Mouse (Mus musculus): ENCODE measurements around the gene Gdnf. TPM values are rescaled to one million over a fixed set of nuclear protein-coding genes. Genes with fewer than 3 reads are reported as not detected.

Gdnf gene
- polyA plus RNA-seq, 1 experiment from 2014 or later, result 0.17 TPM

- 4% methylated on average over 13 of the region's 13 CpGs for WGBS
- Histone ChIP-seq H3K4me3 (peak overlapping the region; percentile 50), H3K9me3 (no peaks in the 10 kb centered on the region), H3K9ac (peak overlapping the region; percentile 61; the same call in 1 of the 2 replicates), H3K4me1 (peaks cover 53% of the 10 kb centered on the region), H3K36me3 (no peaks in the 10 kb centered on the region), H3K27me3 (replicated peaks) (peaks cover 99% of the 10 kb centered on the region), H3K4me2 (peak overlapping the region; percentile 79), H3K27ac (replicated peaks) (no peak overlapping the region)
- ATAC-seq (ENCODE audit: extremely low read depth, insufficient number of reproducible peaks, low FRiP score, low TSS enrichment), result no peak
Measured at GRCm38 (mm10) chr15:7814917-7815316, 4.3 kb downstream of the Gdnf start.

GRCm38 (mm10) chr15:7815521-7815944, 4.9 kb downstream of the Gdnf start:
- under 1% methylated on average over 28 of the region's 36 CpGs for WGBS
- Histone ChIP-seq H3K4me3 (peak overlapping the region; percentile 50), H3K4me2 (peak overlapping the region; percentile 79), H3K36me3 (no peaks in the 10 kb centered on the region), H3K27me3 (replicated peaks) (peaks cover 97% of the 10 kb centered on the region), H3K9me3 (no peaks in the 10 kb centered on the region), H3K4me1 (peaks cover 47% of the 10 kb centered on the region), H3K27ac (replicated peaks) (no peak overlapping the region), H3K9ac (peak overlapping the region; percentile 61; the same call in 1 of the 2 replicates)
- ATAC-seq (ENCODE audit: extremely low read depth, insufficient number of reproducible peaks, low FRiP score, low TSS enrichment), result no peak

GRCm38 (mm10) chr15:7823886-7824285, 13.2 kb downstream of the Gdnf start:
- Histone ChIP-seq H3K36me3 (no peaks in the 10 kb centered on the region), H3K27ac (replicated peaks) (no peak overlapping the region), H3K4me1 (peaks cover 21% of the 10 kb centered on the region), H3K4me3 (no peak overlapping the region), H3K4me2 (no peak overlapping the region), H3K27me3 (replicated peaks) (peaks cover 26% of the 10 kb centered on the region), H3K9ac (peak overlapping the region; percentile 41; the same call in 1 of the 2 replicates), H3K9me3 (no peaks in the 10 kb centered on the region)
- ATAC-seq (ENCODE audit: extremely low read depth, insufficient number of reproducible peaks, low FRiP score, low TSS enrichment), result no peak
- WGBS, result 42% methylated on average over 6 of the region's 6 CpGs

GRCm38 (mm10) chr15:7825530-7825929, 14.9 kb downstream of the Gdnf start:
- no peak overlapping the region for H3K4me3 ChIP-seq
- peaks cover 21% of the 10 kb centered on the region for H3K4me1 ChIP-seq
- no peak overlapping the region for H3K4me2 ChIP-seq
- H3K27me3 ChIP-seq (replicated peaks), result peaks cover 12% of the 10 kb centered on the region
- 7% methylated on average over 6 of the region's 6 CpGs for WGBS
- H3K27ac ChIP-seq (replicated peaks), result 0 out of 2 replicates have a peak overlapping the region, but pooled peaks have one; percentile 6
- no peak for ATAC-seq (ENCODE audit: extremely low read depth, insufficient number of reproducible peaks, low FRiP score, low TSS enrichment)
- H3K36me3 ChIP-seq, result no peaks in the 10 kb centered on the region
- no peaks in the 10 kb centered on the region for H3K9me3 ChIP-seq
- H3K9ac ChIP-seq, result no peak overlapping the region

GRCm38 (mm10) chr15:7835404-7835803, 24.8 kb downstream of the Gdnf start:
- H3K9me3 ChIP-seq, result no peaks in the 10 kb centered on the region
- H3K9ac ChIP-seq, result no peak overlapping the region
- H3K4me3 ChIP-seq, result no peak overlapping the region
- WGBS, result 84% methylated on average over 9 of the region's 9 CpGs
- no peaks in the 10 kb centered on the region for H3K36me3 ChIP-seq
- no peak overlapping the region for H3K4me2 ChIP-seq
- no peak for ATAC-seq (ENCODE audit: extremely low read depth, insufficient number of reproducible peaks, low FRiP score, low TSS enrichment)
- H3K4me1 ChIP-seq, result no peaks in the 10 kb centered on the region
- H3K27me3 ChIP-seq (replicated peaks), result no peaks in the 10 kb centered on the region
- H3K27ac ChIP-seq (replicated peaks), result no peak overlapping the region

- no peak for ATAC-seq (ENCODE audit: extremely low read depth, insufficient number of reproducible peaks, low FRiP score, low TSS enrichment)
- H3K4me3 ChIP-seq, result no peak overlapping the region
- no peaks in the 10 kb centered on the region for H3K27me3 ChIP-seq (replicated peaks)
- no peaks in the 10 kb centered on the region for H3K9me3 ChIP-seq
- H3K9ac ChIP-seq, result no peak overlapping the region
- H3K27ac ChIP-seq (replicated peaks), result no peak overlapping the region
- H3K4me2 ChIP-seq, result no peak overlapping the region
- H3K4me1 ChIP-seq, result no peaks in the 10 kb centered on the region
- WGBS, result 57% methylated on average over 8 of the region's 8 CpGs
- H3K36me3 ChIP-seq, result no peaks in the 10 kb centered on the region
Measured at GRCm38 (mm10) chr15:7838060-7838920, 27.6 kb downstream of the Gdnf start.

GRCm38 (mm10) chr15:7838921-7839309, 28.3 kb downstream of the Gdnf start:
- H3K4me1 ChIP-seq, result no peaks in the 10 kb centered on the region
- H3K27me3 ChIP-seq (replicated peaks), result no peaks in the 10 kb centered on the region
- ATAC-seq (ENCODE audit: extremely low read depth, insufficient number of reproducible peaks, low FRiP score, low TSS enrichment), result no peak
- H3K9me3 ChIP-seq, result no peaks in the 10 kb centered on the region
- H3K27ac ChIP-seq (replicated peaks), result no peak overlapping the region
- no peak overlapping the region for H3K4me3 ChIP-seq
- no peak overlapping the region for H3K4me2 ChIP-seq
- H3K36me3 ChIP-seq, result no peaks in the 10 kb centered on the region
- WGBS, result 63% methylated on average over 7 of the region's 7 CpGs
- no peak overlapping the region for H3K9ac ChIP-seq

- H3K4me1 ChIP-seq, result no peaks in the 10 kb centered on the region
- H3K27ac ChIP-seq (replicated peaks), result no peak overlapping the region
- no peak for ATAC-seq (ENCODE audit: extremely low read depth, insufficient number of reproducible peaks, low FRiP score, low TSS enrichment)
- H3K4me3 ChIP-seq, result no peak overlapping the region
- H3K9ac ChIP-seq, result no peak overlapping the region
- no peak overlapping the region for H3K4me2 ChIP-seq
- no peaks in the 10 kb centered on the region for H3K36me3 ChIP-seq
- WGBS, result 68% methylated on average over 1 of the region's 1 CpGs
- no peaks in the 10 kb centered on the region for H3K9me3 ChIP-seq
- no peaks in the 10 kb centered on the region for H3K27me3 ChIP-seq (replicated peaks)
Measured at GRCm38 (mm10) chr15:7841664-7842063, 31.0 kb downstream of the Gdnf start.

GRCm38 (mm10) chr15:7842398-7842797, 31.8 kb downstream of the Gdnf start:
- ATAC-seq (ENCODE audit: extremely low read depth, insufficient number of reproducible peaks, low FRiP score, low TSS enrichment), result no peak
- Histone ChIP-seq H3K4me1 (no peaks in the 10 kb centered on the region), H3K27me3 (replicated peaks) (no peaks in the 10 kb centered on the region), H3K4me3 (no peak overlapping the region), H3K4me2 (no peak overlapping the region), H3K27ac (replicated peaks) (no peak overlapping the region), H3K9me3 (no peaks in the 10 kb centered on the region), H3K36me3 (no peaks in the 10 kb centered on the region), H3K9ac (no peak overlapping the region)
- WGBS, result 72% methylated on average over 4 of the region's 4 CpGs

GRCm38 (mm10) chr15:7857418-7857817, 46.8 kb downstream of the Gdnf start:
- Histone ChIP-seq H3K27ac (replicated peaks) (peak overlapping the region; percentile 12; the same call in 1 of the 2 replicates), H3K9ac (no peak overlapping the region), H3K4me1 (peaks cover 12% of the 10 kb centered on the region), H3K9me3 (no peaks in the 10 kb centered on the region), H3K36me3 (no peaks in the 10 kb centered on the region), H3K4me2 (peak overlapping the region; percentile 38), H3K4me3 (no peak overlapping the region), H3K27me3 (replicated peaks) (no peaks in the 10 kb centered on the region)
- 41% methylated on average over 13 of the region's 13 CpGs for WGBS
- ATAC-seq (ENCODE audit: extremely low read depth, insufficient number of reproducible peaks, low FRiP score, low TSS enrichment), result no peak; the same call in 1 of the 2 replicates

- H3K9ac ChIP-seq, result no peak overlapping the region
- peaks cover 12% of the 10 kb centered on the region for H3K4me1 ChIP-seq
- H3K36me3 ChIP-seq, result no peaks in the 10 kb centered on the region
- no peak overlapping the region for H3K27ac ChIP-seq (replicated peaks)
- no peaks in the 10 kb centered on the region for H3K9me3 ChIP-seq
- ATAC-seq (ENCODE audit: extremely low read depth, insufficient number of reproducible peaks, low FRiP score, low TSS enrichment), result no peak
- no peaks in the 10 kb centered on the region for H3K27me3 ChIP-seq (replicated peaks)
- 46% methylated on average over 5 of the region's 5 CpGs for WGBS
- H3K4me3 ChIP-seq, result no peak overlapping the region
- no peak overlapping the region for H3K4me2 ChIP-seq
Measured at GRCm38 (mm10) chr15:7858841-7859240, 48.2 kb downstream of the Gdnf start.

GRCm38 (mm10) chr15:7862890-7863289, 52.2 kb downstream of the Gdnf start:
- H3K27ac ChIP-seq (replicated peaks), result no peak overlapping the region
- H3K36me3 ChIP-seq, result no peaks in the 10 kb centered on the region
- no peaks in the 10 kb centered on the region for H3K27me3 ChIP-seq (replicated peaks)
- H3K9me3 ChIP-seq, result no peaks in the 10 kb centered on the region
- no peak; the same call in 1 of the 2 replicates for ATAC-seq (ENCODE audit: extremely low read depth, insufficient number of reproducible peaks, low FRiP score, low TSS enrichment)
- H3K4me1 ChIP-seq, result peaks cover 3% of the 10 kb centered on the region
- no peak overlapping the region for H3K9ac ChIP-seq
- H3K4me2 ChIP-seq, result no peak overlapping the region
- H3K4me3 ChIP-seq, result no peak overlapping the region
- WGBS, result 83% methylated on average over 5 of the region's 5 CpGs

All from heart, embryonic 13.5 days (tissue).